Mouse (Mus musculus): ENCODE data around the gene Prrt4.
A peak's percentile ranks its signal among the peaks of the same experiment; 100 is the strongest.
"Not testable (repeated sequence)": the region's sequence is repeated elsewhere in the genome, so short reads cannot be mapped to it uniquely, and the experiment has no call there.

Prrt4 gene

DNA sequence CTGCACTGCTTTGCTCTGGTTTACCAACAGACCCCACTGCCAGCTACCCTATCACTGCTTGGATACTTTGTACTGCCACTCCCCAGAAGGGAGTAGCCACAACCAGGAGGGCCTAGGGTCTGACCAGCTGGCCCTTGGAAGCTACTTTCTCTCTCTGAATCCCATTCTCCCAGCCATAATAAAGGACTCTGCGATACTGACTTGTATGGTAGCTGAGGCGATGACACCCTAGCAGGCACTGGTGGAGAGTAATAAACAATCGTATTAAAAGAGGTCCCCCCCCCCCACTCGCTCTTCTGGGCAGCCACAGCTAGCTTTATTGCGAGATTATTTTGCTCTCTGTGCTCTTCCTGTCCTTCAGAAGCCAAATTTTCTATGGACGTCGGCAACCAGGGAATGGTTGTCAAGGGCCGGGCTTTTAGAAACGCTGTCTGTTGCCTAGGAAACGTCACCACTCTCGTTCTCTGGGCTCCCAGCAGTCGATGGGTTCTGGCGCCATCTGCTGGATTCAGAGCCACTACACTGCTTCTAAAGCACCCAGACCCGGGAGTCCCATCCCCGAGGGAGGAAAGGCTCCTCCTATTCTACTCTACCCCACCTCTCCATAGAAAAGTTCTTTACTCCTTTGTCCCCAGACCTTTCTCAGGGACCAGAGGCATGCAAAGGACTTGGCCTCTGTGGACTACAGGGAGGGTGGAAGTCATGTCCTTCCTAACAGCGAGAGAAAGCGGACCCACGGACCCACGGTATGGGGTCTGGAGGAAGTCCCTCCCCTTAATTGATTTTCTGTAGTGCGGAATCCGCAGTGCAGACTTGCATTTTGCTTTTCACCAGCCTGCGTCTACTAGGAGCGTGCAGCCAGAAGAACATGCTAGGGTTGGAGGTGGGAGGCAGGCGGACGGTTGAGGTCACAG, 19.2 kb upstream of the Prrt4 start:
- peak; percentile 87 for DNase-seq

DNA sequence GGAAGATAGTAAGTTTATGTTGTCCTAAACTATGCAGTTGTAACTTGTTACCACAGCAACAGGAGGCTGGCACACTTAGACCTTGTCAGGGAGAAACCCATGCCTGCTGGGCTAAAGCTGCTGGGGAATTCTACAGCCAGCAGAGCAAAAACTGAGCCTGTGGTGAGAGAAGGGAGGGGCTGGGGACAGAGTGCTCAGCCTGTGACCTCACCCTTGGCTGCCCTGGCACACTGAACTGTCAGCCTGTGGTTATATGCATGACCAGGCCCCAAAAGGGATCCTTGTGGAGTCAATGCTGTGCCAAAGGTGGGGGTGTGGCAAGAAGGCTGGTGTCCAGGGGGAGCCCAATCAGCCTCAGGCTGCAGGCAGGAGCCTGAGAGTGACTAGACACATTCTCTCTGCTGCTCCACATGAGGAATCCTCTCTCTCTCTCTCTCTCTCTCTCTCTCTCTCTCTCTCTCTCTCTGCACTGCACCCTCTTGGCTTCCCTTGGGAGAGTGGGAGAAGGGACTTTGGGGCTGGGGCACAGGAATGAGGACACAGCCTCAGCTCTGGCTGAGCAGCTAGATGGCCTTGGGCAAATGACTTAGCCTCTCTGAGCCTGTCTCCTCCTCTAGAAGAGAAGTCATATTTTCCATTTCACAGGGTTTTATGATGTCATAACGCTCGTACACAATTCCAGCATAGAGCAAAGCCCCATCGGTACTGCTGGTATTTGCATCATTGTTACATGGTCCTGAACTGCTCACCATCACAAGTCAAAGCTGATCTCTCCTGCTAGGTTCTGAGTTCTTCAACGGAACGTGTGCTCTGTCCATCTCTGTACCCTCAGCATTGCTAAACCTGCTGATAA, 16.7 kb upstream of the Prrt4 start:
- DNase-seq: no peak

DNA sequence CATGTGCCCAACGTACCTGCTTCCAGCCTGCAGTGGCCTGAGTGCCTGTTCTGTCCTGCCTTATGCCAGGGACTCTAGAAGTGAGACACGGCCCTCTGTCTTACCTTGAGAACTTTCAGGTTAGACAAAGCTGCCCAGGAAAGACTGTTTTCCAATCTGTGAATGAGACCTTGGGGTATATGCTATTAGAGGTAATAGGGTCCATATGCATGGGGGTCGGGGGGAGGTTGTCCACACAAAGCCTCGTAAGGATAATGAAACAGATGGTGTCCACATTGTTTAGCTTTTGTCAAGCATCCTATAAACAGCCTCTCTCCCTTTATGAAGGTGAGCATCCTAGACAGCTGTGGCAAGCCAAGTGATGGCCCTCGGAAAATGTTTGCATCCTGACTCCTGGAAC, 15.8 kb upstream of the Prrt4 start:
- DNase-seq: no peak

DNA sequence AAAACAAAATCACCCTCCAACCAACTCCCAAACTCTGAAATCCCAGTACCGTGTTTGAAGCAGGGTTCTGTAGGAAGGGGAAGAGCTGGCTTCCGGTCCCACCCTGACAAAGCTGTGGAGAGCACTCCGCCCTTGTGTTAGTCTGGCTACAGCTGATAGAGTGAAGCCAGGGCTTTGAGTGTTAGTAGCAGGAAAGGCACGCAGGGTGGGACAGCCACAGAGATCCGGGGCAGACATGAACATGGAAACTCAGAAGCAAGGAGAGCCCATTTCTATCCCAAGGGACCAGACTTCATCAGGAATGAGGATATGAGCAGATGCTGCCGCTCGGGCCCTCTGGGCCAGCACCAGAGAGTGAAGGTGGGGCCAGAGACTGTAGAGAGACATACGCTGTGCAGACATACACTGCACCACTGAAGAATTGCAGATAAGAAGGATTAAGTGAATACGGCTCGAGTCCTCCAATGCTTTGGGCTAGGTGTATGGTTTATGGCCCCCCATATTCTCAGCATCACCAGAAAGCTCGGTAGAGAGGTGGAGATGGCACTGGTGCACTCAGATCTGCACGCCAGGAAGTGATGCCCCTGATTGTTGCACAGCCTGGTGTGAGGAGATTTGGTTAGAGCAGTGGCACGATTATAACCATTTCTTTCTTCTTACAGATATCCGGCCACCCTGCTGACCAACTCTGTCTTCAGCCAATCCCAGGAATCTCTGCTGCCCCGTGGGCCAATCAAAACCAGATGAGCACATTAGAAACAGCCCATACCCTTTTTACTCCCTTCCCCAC, 14.8 kb upstream of the Prrt4 start:
- DNase-seq: no peak

DNA sequence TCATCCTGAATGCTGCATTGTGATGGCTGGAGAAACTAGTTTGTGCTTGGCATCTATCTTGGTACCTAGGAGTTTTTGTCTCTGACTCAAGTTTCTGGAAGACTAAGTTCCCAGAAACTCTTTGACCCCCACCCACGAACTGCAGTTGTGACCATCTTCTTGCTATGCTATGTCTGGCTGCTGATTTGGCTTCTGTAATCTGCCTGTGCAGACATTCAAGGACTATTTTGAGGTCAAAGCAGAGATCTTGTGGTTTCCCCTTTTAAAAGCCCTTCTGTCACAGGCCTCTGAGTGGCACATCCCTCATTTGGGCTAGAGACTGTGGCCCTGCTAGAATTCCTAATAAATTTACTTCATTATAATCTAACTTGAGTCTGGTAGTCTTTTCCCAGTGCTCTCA, 8.6 kb upstream of the Prrt4 start:
- DNase-seq: no peak

DNA sequence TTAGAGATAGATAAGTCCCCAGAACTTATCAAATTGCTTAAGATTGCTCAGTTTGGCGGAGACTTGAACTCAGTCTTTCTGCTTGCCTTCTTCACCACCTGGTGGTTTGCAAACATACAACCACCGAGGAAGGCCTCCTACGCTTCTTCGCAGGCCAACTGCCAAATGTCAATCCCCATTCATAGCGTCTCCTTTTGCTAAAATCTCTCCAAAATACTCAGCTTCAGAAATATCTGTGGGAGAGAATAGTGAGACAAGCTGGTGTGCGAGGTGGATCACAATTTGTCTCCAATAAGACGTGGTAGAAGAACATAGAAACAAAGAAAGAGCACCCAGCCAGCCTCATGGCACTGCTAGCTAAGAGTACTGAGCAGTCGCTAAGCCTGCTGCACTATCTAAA, 459 bp upstream of the Prrt4 start:
- no peak for DNase-seq

DNA sequence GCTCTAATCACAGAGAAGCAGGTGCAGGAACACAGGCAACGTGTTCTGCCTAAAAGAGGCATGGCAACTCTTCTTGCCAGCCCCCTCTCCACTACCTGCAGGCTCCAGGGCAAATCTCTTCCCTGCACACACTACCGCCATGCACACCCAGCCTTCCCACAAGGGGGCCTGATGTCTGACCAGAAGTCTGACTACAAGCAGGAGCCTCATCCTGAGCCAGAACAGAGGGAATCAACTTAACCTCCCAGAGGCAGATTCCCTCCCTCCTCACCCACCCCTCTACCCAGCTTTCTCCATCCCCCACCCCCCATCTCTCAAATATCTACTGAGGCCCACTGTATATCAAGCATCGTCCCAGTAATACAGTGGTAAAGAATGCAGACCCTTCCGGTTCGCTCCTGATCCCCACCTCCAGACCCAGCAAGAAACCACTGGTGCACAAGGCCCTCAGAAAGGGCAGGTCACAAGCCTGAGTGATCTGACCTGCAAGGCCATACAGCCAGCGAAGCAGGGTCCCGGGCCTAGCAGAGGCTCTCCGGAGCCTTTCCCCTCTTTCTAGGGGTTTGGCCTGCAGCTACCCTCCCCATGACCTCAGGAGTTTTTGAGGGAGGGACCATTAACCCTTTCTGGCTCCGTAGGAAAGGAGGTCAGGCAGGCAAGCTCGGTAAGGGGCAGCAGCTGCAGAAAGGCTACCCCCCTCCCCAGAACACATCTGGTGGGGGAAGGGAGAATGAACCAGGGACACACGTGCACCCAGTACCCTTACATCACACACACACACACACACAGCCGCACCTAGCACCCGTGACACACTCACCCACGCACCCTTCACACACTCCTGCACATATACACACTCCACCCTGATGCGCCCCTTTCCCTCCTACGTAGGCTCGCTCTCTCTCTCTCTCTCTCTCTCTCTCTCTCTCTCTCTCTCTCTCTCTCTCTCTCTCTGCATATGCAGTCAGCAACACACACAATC, 1.2 kb downstream of the Prrt4 start:
- no peak for DNase-seq

DNA sequence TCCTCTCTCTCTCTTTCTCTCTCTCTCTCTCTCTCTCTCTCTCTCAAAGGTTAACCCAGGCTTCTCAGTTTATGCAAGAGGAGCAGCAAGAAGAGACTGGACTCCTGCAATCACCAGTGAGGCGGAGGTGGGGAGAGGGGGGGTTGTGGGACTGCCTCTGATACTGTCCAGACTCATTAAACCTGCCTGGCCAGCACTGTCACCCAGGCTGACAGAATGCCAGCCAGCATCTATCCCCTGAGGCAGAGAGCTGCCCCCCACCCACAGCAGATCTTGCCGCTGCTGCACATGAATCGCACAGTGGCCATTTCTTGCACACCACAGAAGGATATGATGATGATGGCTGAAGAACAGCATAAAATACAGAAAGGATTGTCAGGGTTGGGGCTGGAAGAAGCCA, 4.3 kb downstream of the Prrt4 start:
- no peak for DNase-seq

DNA sequence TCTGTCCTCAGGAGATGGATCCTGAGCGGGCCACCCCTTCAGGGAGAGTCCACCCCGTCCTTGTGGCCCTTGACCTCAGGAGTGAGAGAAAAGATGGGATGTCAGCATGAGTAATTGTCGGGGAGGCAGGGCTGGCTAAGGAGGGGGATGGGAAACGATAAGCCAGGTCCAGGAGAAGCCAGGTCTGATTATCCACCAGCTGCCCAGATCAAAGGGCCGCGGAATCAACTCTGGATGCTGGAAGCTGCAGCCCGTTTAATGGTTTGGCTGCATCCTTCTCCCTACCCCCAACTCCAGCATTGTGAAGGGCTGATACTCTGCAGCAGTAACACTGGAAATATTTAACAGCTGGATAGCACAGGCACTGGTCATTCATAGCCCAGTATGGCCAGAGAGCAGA, 5.0 kb downstream of the Prrt4 start:
- DNase-seq: no peak

DNA sequence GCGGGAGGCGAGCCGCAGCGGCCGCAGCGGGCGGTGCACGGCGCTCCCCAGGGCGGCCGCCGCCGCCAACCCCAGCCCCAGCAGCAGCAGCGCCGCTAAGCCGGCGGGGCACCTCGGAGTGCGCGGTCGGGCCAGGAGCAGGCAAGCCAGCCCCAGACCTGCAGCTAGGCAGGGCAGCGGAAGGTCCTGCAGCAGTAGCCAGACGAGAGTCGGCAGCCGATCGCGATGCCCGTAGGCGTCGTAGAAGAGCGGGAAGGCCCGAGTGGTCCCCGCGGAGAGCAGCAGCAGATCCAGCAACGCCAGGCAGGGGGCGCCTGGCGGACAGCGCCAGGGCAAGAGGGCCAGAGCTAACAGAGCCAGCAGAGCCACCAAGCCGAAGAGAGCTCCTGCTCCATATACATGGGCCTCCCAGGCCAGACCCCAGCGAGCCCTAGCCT, 8.4 kb downstream of the Prrt4 start:
- peak; percentile 81 for DNase-seq

DNA sequence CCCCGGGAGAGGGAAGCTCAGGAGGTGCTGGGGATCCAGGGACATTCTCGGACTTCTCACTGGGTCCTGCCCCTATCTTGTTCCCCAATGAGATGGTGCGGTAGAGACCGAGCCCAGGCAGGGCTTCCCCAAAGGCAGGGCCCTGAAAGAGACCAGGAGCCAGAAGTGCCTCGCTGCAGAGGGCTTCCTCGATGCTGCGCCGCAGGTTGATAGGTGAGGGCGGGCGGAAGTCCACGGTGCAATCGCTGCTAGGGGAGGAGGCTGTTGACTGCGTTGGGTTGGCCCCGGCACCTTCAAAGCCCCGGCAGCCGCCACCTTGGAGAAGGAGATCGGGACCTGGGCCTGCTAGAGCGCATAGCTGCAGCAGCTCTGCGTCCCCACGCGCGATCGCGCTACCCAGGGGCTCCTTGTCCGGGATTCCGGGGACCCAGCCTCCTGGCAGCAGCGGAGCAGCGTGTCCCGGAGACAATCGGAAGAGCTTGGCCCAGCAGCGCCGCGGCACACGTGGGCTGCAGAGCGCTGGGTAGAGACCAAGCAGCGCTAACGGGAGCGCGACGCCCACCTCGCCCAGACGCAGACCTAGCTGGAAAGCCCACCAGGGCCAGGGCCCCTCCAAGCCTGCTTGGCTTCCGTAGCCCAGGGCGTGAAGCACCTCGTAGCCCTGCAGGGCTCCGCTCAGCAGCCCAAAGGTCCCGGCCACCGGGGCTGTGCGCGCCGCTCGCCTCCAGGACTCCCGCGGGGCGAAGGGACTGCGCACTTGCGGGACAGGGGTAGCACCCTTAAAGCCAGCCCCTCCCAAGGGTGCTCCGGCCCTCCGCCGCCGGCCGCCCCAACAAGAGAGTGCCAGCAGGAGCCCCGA, 9.1 kb downstream of the Prrt4 start:
- peak; percentile 80 for DNase-seq

DNA sequence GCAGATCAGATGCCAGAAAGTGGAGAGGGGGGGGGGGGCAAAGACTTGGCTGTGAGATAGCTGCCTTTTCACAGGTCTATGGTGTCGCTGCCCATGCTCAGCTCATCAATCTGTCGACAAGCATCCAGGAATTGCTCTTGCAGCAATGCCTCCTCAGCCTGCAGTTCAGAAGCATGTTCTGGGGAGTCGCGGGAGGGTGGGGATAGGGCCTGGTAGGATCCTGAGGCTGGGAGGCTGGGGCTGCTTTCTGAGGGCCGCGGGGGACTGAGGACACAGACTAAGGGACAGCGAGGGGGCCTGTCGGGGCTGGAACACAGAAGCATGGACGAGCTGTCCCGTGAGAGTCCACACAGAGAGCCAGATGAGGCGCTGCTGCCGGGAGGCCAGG, 9.7 kb downstream of the Prrt4 start:
- DNase-seq: no peak

DNA sequence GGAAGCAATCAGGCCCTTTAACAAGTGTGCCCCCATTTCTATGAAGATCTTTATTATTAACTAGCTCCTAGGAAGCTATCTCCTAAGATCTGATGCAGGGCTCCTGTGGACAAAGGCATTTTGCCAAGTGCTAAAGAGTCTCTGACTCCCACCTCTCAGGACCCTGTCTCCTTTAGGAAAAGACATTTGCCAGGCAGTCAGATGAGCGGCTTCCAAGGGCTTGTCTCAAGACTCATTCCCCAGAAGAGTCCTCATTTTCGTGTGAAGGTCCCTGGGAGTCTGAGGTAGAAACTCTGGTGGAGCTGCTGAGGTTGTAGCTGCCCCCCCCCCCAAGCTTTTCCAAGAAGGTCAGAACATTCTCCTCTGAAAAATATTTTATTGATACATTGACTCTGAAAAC, 10.5 kb downstream of the Prrt4 start:
- no peak for DNase-seq

DNA sequence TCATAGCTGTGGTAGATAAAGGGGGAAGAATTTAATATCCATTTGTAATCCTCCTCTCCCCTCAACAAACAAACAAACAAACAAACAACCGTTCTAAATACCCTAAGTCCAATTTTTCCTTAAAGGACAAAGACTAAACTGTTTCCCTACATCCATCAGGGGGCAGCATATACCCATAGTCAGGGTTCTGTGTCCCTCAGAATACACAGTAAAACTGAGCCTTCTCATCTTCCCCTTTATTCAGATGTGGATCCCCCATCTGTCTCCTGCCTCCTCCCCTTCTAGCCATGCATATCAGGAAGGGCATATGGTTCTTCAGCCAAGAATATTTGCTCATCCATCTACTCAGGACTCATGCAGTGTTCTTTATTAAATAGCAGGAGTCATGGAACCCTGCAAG, 13.2 kb downstream of the Prrt4 start:
- peak; percentile 62 for DNase-seq

DNA sequence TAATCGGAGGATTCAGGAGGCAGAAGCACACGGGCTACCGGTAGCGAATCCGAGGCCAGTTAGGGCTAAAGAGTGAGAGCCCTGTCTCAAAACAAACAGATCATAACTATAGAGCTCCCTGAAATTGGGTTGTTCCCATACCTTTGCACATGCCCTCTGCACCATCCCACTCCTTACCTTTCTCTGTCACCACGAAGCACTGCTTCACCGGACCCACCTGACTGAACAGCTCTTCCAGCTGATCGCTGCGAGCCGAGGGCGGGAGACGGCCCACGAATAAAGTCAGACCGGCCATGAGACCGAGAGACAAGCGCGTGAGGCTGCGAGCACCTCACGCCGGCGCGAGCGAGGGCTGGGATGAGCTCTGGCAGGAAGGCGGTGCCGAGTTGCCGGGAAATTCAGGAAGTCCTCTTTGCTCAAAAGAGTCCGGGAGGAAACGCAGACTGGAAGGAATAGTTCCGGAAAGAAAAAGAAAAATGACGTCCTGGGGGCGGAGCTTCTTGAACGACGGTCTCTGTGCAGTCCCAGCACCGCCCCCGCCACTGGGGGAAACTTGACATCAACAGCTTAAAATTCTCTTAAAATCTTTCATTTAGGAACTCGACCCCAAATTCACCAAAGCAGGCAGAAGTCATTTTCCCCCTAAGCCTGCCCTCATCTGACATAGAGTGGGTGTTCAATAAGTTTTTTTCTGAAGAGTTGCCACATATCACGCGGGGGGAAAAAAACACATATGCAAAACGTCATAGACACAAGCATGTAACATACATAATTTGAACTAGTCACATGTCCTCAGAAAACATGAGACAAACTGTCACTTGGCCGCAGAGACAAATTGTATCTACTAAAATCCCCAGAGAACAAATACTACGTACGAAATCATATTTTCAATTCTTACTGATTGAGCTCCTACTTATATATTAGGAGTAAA, 14.8 kb downstream of the Prrt4 start, which contains the start of gene Rbm28:
TSS of gene Rbm28 (minus strand) at position 693 of the 931 bp plus-strand sequence.
- DNase-seq: peak; percentile 92

DNA sequence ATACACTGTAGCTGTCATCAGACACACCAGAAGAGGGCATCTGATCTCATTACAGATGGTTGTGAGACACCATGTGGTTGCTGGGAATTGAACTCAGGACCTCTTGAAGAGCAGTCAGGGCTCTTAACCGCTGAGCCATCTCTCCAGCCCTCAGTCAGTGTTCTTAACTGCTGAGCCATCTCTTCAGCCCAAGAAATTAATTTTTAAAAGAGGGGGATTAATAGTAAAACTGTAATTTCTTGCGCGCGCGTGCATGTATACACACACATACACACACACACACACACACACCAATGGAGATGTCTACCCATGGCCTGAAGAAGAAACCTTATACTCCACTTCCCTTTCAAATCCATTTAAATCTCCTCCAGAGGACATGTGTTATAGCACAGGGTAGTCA, 18.1 kb downstream of the Prrt4 start:
- not testable (repeated sequence) for DNase-seq

DNA sequence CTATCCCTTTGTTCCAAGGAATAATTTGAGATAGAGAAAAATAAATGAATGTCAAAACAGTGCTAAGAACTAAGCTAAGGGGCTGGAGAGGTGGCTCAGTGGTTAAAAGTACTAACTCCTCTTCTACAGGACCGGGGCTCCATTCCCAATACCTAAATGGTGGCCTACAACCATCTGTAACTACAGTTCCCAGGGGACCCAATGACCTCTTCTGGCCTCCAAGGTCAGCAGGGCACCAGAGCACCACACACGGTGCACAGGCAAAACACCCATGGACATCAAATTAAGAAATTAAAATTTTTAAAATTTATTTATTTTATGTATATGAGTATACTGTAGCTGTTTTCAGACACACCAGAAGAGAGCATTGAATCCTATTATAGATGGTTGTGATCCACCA, 18.6 kb downstream of the Prrt4 start:
- DNase-seq: no peak

DNA sequence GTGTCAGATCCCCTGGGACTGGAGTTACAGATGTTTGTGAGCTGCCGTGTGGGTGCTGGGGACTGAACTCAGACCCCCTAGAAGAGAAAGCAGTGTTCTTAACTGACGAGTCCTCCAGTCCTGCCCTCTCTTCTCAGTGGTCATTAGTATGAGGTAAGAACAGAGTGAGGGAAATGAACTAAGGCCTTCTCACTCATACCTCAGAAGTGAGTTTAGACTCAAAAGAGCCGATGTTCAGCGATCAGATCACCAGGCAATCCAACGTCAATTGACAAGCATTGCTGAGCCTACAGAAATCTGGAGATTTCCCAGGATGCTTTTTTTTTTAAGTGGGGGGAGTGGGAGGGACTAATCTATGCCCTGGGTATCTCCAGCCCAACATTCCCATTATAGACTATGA, 23.1 kb downstream of the Prrt4 start:
- DNase-seq: no peak

DNA sequence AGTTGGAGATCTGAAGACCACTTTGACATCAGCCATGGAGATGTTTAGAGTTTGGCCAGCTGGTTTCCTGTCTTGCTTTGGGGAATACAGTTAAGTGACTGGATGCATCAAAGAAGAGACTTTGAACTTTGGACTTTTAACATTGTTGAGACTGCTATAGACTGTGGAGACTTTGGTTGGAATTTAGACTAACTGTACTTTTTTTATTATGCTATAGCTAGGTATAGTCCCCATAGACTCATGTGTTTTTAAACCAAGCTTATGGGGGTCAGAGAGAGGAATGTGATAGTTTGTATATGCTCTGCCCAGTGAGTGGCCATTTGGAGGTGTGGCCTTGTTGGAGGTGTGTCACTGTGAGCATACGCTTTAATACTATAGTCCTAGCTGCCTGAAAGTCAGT, 29.4 kb downstream of the Prrt4 start:
- no peak for DNase-seq

Measured in thymus, postnatal 14 days (tissue).